Mouse (Mus musculus): ENCODE measurements around the gene Slc22a12. TPM values are rescaled to one million over a fixed set of nuclear protein-coding genes. Genes with fewer than 3 reads are reported as not detected.

Gene Slc22a12
- polyA plus RNA-seq, 1 experiment, result not detected

DNA sequence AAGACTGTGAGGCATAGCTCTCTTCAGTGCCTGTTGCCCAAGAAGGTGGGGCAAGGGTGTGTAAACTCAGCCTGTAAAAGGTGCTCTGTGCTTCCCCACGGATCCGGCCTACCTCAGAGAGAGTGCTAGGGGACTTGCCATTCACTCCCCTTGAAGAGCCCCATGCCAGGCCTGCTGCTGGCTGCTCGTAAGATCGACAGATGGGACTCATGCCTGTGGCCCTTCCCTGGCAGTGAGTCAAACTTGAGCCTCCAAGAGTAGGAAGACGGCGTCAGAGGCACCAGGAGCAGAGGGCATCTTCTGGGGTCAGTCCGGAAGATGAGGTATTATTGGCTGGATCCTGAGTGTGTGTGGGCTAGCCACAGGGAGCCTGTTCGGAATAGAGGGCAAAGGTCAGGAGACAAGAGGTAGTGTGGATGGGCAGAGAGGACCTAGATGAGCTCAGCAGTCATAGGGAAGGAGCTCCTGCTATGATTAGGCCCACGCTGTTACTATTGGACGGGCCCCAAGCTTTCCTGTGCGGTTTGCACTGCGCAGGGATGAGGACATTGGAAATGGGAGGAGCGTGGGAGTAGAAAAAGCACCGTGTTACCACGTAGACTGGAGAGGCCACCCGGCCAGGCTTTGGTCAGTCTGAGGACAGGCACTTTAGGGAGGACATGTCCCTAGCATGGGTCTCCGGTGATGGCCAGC, 14.8 kb downstream of the Slc22a12 start:
- Histone ChIP-seq H3K27ac (ENCODE audit: insufficient read depth, low read depth, low read length) (peak overlapping the region; percentile 14), H3K4me3 (ENCODE audit: insufficient read depth, low read depth, low read length) (no peak overlapping the region), H3K4me1 (ENCODE audit: control insufficient read depth, insufficient read depth, low read length) (peaks cover 54% of the 10 kb centered on the region)
- TF ChIP-seq CTCF (IDR thresholded peaks at IDR 0.05; ENCODE audit: insufficient read depth, low read depth, low read length), result no peak
- 62% methylated on average over 17 of the region's 17 CpGs for WGBS

DNA sequence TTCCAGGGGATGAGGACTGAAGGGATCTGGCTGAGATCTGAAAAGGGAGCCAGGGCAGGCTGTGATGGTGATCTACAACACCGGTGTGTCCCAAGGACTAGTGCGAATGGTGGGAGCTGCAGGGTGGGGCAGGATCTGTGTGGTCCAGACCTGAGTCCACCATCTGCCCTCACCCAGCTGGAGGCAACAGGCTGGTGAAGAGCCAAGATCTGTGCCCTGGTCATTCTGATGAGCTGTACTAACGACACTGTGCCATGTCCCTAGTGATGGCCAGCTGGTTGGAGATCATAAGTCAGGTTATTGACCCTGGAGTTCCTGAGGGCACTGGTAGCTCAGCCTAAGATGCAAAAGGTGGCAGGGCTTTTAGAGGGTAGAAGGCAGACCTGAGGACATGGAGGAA, 15.4 kb downstream of the Slc22a12 start:
- 80% methylated on average over 3 of the region's 3 CpGs for WGBS
- TF ChIP-seq CTCF (IDR thresholded peaks at IDR 0.05; ENCODE audit: insufficient read depth, low read depth, low read length) (no peak), POLR2A (IDR thresholded peaks at IDR 0.05; ENCODE audit: insufficient read depth, low read depth, low read length) (no peak)
- Histone ChIP-seq H3K4me3 (ENCODE audit: insufficient read depth, low read depth, low read length) (no peak overlapping the region), H3K4me1 (ENCODE audit: control insufficient read depth, insufficient read depth, low read length) (peaks cover 49% of the 10 kb centered on the region), H3K27ac (ENCODE audit: insufficient read depth, low read depth, low read length) (0 out of 2 replicates have a peak overlapping the region, but pooled peaks have one; percentile 14)

DNA sequence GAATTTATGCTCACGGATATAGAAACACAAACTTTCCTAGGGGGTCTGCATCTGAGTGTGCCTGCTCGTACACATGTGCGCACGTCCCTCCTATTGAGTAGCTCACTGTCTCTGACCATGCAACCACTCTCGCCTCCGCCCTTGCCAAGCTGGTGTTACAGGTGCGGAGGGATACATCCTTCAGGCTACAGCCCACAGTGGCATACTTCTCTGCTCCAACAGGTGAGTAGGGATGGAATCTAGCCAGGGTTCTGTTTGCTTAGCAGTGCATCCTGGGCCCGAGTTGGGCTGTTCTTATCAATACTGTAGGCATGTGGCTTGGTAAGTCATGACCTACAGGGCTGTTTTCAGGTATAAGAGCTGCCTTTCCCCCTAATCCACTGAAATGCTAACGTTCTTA, 16.8 kb downstream of the Slc22a12 start:
- H3K4me1 ChIP-seq (ENCODE audit: control insufficient read depth, insufficient read depth, low read length), result peaks cover 45% of the 10 kb centered on the region

DNA sequence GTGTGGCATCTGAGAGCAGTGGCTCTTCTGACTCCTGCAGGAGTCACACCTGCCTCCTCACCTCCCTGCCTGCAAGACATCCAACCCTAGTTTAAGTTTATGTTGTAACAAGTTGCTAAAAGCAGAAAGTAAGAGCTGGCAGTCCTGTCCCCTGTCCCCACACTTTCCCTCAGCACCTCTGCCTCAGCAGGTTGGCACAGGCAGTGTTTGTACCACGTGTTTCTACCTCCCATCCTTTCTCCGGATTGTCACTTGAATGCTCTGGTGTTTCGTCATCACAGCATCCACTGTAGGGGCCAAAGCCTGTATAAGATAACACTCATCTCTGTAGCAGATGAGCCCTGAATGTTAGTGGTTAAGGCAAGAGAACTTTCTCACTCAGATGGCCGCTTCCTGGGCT, 17.8 kb downstream of the Slc22a12 start:
- no peak for TF ChIP-seq CTCF (IDR thresholded peaks at IDR 0.05; ENCODE audit: insufficient read depth, low read depth, low read length)
- TF ChIP-seq POLR2A (IDR thresholded peaks at IDR 0.05; ENCODE audit: insufficient read depth, low read depth, low read length), result no peak
- H3K27ac ChIP-seq (ENCODE audit: insufficient read depth, low read depth, low read length), result no peak overlapping the region
- H3K4me1 ChIP-seq (ENCODE audit: control insufficient read depth, insufficient read depth, low read length), result peaks cover 48% of the 10 kb centered on the region
- WGBS, result 72% methylated on average over 4 of the region's 4 CpGs
- no peak overlapping the region for H3K4me3 ChIP-seq (ENCODE audit: insufficient read depth, low read depth, low read length)

More for the DNA sequence above, 16.8 kb downstream of the Slc22a12 start:
- TF ChIP-seq CTCF (IDR thresholded peaks at IDR 0.05; ENCODE audit: insufficient read depth, low read depth, low read length), result no peak
- TF ChIP-seq POLR2A (IDR thresholded peaks at IDR 0.05; ENCODE audit: insufficient read depth, low read depth, low read length), result no peak
- Histone ChIP-seq H3K27ac (ENCODE audit: insufficient read depth, low read depth, low read length) (no peak overlapping the region), H3K4me3 (ENCODE audit: insufficient read depth, low read depth, low read length) (no peak overlapping the region)
- 90% methylated on average over 9 of the region's 9 CpGs for WGBS

DNA sequence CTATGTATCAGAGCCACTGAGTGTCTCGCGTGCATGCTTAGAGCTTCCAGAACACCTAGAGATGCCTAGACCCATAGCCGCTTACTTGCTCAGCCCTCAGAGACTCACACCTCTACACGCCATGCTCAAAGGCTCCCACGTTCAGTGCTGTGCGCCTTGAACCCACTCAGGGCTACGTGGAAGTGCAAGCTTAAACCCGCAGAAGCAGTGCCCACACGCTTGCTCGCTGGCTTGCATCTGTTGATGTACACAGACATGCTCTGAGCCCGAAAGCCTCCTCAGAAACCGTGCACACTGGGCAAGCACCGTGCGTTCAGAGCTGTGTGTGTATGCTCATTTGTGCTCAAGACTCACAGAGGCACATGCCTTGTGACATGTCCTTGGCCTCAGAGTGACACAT, 20.5 kb downstream of the Slc22a12 start:
- no peak for TF ChIP-seq POLR2A (IDR thresholded peaks at IDR 0.05; ENCODE audit: insufficient read depth, low read depth, low read length)
- no peak for TF ChIP-seq CTCF (IDR thresholded peaks at IDR 0.05; ENCODE audit: insufficient read depth, low read depth, low read length)
- H3K4me1 ChIP-seq (ENCODE audit: control insufficient read depth, insufficient read depth, low read length), result peaks cover 52% of the 10 kb centered on the region
- H3K27ac ChIP-seq (ENCODE audit: insufficient read depth, low read depth, low read length), result no peak overlapping the region
- H3K4me3 ChIP-seq (ENCODE audit: insufficient read depth, low read depth, low read length), result no peak overlapping the region
- 62% methylated on average over 14 of the region's 14 CpGs for WGBS

DNA sequence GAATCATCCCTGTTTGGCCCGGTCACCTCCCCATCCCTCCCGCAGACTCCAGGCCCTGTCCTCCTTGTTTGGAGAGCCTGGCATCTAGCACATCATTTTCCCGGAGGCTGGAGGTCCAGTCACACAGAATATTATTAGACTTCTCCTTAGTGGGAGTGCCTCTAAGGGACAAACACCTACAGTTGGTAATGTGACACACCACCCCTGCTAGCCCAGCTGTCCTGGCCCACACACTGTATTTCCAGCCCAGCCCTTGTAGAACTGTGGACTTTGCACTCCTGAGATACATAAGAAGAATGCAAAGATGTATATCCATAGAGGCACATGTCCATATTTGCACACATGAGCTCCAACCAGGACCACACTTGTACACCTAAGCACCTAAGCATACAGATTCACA, 21.2 kb downstream of the Slc22a12 start:
- 79% methylated on average over 3 of the region's 3 CpGs for WGBS
- TF ChIP-seq CTCF (IDR thresholded peaks at IDR 0.05; ENCODE audit: insufficient read depth, low read depth, low read length) (no peak), POLR2A (IDR thresholded peaks at IDR 0.05; ENCODE audit: insufficient read depth, low read depth, low read length) (no peak)
- Histone ChIP-seq H3K4me1 (ENCODE audit: control insufficient read depth, insufficient read depth, low read length) (peaks cover 53% of the 10 kb centered on the region), H3K4me3 (ENCODE audit: insufficient read depth, low read depth, low read length) (no peak overlapping the region), H3K27ac (ENCODE audit: insufficient read depth, low read depth, low read length) (peak overlapping the region; percentile 17; the same call in 1 of the 2 replicates)

DNA sequence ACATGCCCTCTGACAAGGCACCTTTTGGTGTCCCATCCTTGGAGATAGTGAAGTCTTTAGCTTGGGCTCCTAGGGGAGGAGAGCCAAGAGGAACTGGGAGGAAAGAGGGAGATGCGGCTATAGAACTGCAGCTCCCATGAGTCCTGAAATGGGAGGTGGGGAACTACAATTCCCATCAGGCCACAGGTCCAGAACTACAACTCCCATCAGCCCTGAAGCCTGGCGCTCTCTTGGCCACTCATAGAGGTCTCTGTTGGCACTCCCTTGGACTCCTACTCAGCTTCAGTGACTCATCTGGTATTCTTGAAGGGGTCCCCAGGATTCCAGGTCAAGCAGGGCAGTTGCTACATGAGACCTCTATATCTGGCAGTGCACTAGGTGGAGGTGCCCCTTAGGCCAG, 23.3 kb downstream of the Slc22a12 start:
- TF ChIP-seq POLR2A (IDR thresholded peaks at IDR 0.05; ENCODE audit: insufficient read depth, low read depth, low read length) (no peak), CTCF (IDR thresholded peaks at IDR 0.05; ENCODE audit: insufficient read depth, low read depth, low read length) (no peak)
- Histone ChIP-seq H3K4me3 (ENCODE audit: insufficient read depth, low read depth, low read length) (no peak overlapping the region), H3K27ac (ENCODE audit: insufficient read depth, low read depth, low read length) (peak overlapping the region; percentile 20), H3K4me1 (ENCODE audit: control insufficient read depth, insufficient read depth, low read length) (peaks cover 71% of the 10 kb centered on the region)
- WGBS, result 26% methylated on average over 2 of the region's 2 CpGs

DNA sequence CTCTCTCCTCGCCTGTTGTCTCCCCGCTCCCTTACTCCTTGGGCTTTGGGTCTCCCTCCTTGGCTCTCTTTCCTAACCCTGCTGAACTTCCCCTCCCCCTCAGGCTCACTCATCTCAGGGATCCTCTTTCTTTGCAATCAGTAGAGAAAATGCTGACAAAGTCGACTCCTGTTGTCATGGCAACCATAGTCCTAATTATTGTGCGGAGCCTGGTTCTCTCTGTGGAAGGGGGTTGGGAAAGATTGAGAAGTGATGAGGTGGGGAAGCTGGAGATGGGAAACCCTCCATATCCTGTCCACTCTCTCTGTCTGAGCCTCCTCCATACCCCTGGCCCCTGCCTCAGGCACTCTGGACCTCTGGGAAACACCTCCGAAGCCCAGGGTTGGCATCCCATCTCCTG, 24.2 kb downstream of the Slc22a12 start:
- TF ChIP-seq POLR2A (IDR thresholded peaks at IDR 0.05; ENCODE audit: insufficient read depth, low read depth, low read length), result no peak
- TF ChIP-seq CTCF (IDR thresholded peaks at IDR 0.05; ENCODE audit: insufficient read depth, low read depth, low read length), result no peak
- H3K4me3 ChIP-seq (ENCODE audit: insufficient read depth, low read depth, low read length), result no peak overlapping the region
- H3K4me1 ChIP-seq (ENCODE audit: control insufficient read depth, insufficient read depth, low read length), result peaks cover 78% of the 10 kb centered on the region
- peak overlapping the region; percentile 81 for H3K27ac ChIP-seq (ENCODE audit: insufficient read depth, low read depth, low read length)
- WGBS, result 10% methylated on average over 5 of the region's 5 CpGs

DNA sequence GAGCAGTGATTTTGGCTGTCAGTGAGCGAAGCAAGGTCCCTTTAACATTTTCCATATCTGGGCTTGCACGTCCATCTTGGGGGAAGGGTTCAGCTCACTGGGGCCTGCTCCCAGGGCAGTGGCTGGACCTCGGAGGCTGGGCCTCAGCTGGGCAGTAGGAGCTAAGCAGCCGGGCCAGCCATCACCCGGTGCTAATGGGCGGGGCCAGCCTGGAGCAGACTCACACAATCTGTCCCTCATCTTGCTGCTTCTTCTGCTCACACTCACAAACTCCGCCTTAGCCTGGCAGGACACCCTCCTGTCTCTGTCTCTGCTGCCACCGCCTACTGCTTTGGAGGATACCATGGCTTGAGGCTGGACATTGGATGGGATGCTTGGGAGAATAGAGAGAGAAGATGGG, 26.7 kb downstream of the Slc22a12 start:
- 63% methylated on average over 8 of the region's 8 CpGs for WGBS
- no peak for TF ChIP-seq POLR2A (IDR thresholded peaks at IDR 0.05; ENCODE audit: insufficient read depth, low read depth, low read length)
- TF ChIP-seq CTCF (IDR thresholded peaks at IDR 0.05; ENCODE audit: insufficient read depth, low read depth, low read length), result no peak
- peaks cover 78% of the 10 kb centered on the region for H3K4me1 ChIP-seq (ENCODE audit: control insufficient read depth, insufficient read depth, low read length)
- H3K4me3 ChIP-seq (ENCODE audit: insufficient read depth, low read depth, low read length), result no peak overlapping the region
- no peak overlapping the region for H3K27ac ChIP-seq (ENCODE audit: insufficient read depth, low read depth, low read length)

Data from olfactory bulb, adult 2 months (tissue).